Mouse (Mus musculus): ENCODE results near the gene Rbsn. TPM values are rescaled to one million over a fixed set of nuclear protein-coding genes. Genes with fewer than 3 reads are reported as not detected.

The Rbsn gene
- total RNA-seq, 2 experiments from 2014 or later, result 16.6 to 16.8 TPM

DNA sequence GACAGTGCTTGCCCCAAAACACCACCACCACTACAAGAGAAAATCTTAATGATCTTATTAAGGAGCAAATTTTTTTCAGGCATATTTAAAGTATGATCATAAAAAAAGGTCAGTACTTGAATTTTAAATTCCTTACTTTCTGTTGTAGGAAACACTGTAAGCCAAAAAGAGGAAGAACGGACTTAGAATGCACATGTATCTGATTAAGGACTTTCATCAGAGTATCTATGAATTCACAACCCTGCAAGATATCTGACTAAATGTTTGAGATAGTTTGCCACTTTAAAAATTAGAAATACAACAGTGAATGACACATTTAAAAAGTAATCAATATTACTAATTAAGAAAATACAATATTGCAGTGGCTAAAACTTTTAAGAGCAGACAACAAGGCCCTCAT lies 38.3 kb downstream of the Rbsn start:
- DNase-seq, result no peak

DNA sequence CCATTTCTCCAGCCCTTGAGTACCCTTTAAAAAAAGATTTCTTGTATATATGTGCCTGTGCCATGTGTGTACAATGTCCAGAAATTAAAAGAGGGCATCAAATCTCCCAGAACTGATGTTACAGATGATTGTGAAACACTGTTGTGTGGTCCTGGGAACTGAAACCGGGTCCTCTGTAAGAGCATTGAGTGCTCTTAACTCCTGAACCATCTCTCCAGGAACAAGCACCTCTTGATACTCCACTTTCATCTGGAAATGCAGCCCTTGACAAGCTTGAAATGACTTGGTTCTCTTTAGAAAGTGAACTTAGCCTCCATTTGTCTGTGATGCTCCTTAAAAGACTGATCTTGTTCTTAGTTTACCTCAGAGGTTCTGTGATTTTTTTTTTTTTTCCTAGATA lies 52.0 kb downstream of the Rbsn start:
- DNase-seq, result no peak

DNA sequence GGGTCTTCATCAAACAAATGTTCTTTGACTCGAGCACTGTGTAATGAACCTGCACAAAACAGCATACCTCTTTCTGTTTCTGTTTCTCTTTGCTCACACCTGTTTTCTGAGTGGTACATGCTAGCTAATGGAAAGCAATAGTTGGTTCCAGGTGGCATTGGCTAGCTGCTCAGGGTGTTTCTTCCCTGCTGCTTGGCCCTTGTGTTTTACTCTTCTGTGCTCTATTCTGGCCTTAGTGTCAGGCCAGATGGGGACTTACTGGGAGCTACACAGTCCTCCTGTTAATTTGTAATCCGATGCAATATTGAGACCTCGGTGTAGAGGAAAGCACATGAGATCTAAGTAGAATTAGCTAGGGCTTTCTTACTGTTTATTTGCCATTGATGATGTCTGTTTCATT lies 55.9 kb downstream of the Rbsn start:
- no peak for DNase-seq

DNA sequence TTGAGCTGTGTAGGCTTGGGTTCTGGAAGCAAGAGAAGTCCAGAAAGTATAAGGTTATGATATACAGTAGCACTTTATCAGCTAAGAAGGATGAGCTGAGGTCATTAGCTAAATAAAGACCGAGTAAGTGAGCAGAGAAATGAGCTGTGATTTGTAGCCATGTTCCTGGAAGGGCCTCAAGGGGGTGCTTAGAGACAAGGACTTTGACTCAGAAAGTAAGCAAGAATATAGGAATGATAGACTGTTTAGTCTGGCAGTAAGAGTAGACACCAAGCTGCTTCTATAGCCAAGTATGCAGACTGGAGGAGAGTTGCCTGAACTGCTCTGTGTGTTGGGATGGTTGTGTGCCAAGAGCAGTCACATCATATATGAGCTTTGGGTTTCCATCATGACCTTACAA lies 61.0 kb downstream of the Rbsn start:
- no peak for DNase-seq

DNA sequence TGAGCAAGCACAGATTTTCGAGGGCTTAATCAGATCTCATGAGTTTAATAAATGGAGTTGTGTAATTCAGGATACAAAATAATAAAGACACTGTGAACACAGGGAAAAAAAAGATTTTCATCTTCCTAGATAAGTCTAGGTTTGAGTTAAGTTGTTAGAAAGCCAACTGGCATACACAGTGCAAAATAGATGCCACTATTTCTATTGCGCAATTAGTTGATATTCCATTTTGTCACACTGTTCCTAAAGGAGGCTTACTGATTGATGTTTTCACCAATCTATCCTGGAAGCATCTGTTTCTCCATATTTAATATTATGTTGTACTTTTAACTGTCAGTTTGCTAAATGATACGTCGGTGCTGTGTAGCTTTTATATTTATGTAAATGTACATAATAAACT lies 68.8 kb downstream of the Rbsn start:
- DNase-seq, result no peak

Other genes starting within 250 kb of the Rbsn start
- gene Fgd5, start 236.0 kb downstream of the Rbsn start, total RNA-seq (2021), result 10 to 100 TPM; 12.7 to 16.1 TPM
- 10 to 100 TPM; 27.5 to 32.6 TPM for gene Nr2c2, start 123.5 kb downstream of the Rbsn start, total RNA-seq (2021)
- gene Mrps25, start 30.9 kb downstream of the Rbsn start, total RNA-seq (2021), result 10 to 100 TPM; 30.3 to 34.0 TPM
- not detected for gene Trh, start 29.7 kb upstream of the Rbsn start, total RNA-seq (2021)